Mouse (Mus musculus): ENCODE results near the gene Mta3.

DNA sequence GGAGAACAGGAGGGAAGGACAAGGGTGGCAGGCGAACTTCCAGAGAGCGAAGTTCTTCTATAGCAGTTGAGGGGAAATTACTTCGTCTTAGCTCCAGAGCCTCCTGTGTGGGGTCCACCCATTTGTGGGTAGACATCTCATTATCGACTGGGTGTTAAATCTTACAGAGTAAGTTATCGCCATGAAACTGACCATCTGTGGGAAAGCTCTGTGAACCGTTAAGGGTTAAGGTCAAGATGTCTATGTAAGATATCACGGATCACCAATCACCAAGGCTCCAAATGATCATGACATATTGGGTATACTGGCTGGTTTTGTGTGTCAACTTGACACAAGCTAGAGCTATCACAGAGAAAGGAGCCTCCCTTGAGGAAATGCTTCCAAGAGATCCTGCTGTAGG is 21.5 kb upstream of the Mta3 start:
- TF ChIP-seq HCFC1 (IDR thresholded peaks at IDR 0.05; ENCODE audit: borderline replicate concordance, insufficient read depth, low read length) (no peak), ZNF384 (IDR thresholded peaks at IDR 0.05; ENCODE audit: low read depth, low read length) (no peak), CHD2 (IDR thresholded peaks at IDR 0.05; ENCODE audit: low read depth, low read length) (no peak)
